Mouse (Mus musculus) neural tube, embryonic 10.5 days (tissue): ENCODE measurements around the gene Dqx1.

Experiments
- DNase-seq: peaks from one replicate; pipeline ENCODE4 v3.0.0-alpha.2; 2017; ENCODE audit warnings: low spot score; ENCODE audit errors: extremely low spot score

The Dqx1 gene

DNA sequence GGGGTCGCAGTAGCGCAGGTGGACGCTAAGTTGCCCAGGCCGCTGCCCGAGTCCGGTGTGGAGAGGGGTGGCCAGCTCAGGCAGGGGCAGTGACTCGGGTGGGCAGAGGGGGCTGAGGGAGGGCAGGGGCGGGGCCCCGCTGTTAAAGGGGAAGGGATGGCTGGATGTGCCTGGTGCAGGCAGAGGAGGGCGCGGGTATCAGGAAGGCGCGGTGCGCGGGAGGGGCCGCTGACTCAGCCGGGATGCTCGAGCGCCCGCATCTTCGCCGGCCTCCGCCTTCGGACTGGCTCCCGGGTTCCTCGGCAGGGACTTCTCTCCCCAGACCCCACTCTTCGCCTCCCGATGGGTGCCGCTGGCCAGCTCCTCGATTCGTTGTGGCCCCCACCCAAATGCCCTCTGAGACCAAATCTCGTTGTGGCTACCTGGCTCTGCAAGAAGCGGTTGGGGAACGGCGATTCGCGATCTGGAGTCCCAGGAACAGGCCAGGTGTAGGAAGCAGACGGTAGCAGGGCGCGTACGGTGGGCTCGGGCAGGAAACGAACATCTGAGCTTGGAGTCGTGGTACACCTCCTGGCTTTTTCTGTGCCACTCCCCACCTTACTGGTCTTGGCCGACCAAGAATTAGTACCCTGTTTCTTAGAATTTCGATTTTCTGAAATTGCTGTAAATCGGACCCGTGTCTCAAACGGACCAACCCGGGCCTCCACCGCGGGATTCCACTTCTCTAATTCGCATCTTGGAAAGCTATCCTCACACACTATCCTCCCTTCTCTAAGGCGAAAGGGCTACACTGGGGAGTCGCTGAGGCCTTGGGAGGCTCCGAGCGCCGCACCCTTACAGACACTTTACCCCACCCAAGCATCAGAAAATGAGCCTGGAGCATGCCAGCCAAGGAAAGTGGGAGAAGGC lies 12.9 kb downstream of the Dqx1 start:
- DNase-seq, result peak; percentile 82

DNA sequence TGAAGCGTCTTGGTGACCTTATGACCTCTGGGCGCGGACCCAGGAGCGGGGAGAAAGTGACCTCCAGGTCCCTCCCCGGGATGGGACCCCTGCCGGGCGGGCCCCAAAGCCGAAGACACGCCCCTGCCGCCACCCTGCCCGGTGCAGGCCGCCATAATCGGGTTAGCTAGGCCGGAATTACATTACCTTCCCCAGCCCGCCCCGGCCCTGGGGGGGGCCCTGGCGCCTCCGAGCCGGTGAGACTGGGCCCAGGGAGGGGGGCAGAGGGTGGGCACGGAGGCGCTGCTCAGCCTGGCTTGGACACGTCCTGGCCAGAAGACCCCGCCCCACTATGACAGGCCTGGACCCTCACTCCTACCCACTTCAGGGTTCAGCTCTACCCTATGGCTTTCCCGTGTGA lies 13.6 kb downstream of the Dqx1 start:
- no peak for DNase-seq

DNA sequence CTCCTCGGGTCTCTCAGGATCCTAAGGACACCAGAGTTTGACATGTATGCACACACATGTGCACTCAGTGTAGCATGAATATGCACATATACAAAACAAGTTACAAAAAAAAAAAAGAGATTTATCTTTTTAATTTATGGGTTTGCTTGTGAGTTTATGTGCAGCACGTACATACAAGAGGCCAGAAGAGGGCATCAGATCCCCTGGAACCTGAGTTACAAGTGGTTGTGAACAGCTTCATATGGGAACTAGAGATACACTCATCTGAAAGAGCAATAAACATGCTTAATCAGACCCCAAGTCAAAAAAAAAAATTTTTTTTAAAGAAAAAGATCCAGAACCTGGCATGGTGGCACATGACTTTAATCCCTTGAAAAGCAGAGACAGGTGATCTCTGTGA lies 17.3 kb downstream of the Dqx1 start:
- DNase-seq, result no peak

DNA sequence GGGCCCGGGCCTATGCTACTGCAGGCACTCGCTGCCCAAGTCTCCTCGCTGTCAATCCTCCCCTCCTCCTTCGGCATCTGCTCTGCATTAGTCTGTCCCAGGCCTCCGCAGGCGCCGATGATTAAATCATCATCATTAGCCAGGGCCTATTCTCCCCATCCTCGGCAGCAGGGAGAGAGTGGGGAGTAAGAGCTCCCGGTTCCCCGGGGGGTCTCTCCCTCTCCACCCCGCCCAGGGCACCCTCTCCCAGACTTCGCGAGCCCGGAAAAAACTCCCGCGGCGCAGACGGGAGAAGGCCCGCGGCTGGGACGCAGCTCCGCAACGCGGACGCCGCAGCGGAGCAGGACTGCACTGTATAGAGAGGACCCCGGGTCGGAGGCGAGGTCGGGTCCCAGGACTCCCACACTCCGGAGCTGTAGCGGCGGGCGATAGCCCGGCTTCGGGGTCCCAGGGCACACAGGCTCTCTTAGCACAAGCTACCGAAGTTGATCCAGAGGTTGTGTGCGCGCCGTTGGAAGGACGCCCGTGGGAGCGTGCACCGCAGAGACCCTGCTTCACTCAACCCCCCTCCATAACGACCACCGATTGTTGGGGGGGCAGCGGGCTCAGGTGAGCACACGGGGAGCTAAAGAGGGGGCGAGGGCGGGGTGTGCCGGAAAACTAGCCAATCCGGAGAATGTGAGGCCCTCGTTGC lies 20.1 kb downstream of the Dqx1 start, which contains the start of gene Pcgf1:
Pcgf1 (plus strand) TSS at position 240 of the 694 bp plus-strand sequence.
- DNase-seq, result no peak

DNA sequence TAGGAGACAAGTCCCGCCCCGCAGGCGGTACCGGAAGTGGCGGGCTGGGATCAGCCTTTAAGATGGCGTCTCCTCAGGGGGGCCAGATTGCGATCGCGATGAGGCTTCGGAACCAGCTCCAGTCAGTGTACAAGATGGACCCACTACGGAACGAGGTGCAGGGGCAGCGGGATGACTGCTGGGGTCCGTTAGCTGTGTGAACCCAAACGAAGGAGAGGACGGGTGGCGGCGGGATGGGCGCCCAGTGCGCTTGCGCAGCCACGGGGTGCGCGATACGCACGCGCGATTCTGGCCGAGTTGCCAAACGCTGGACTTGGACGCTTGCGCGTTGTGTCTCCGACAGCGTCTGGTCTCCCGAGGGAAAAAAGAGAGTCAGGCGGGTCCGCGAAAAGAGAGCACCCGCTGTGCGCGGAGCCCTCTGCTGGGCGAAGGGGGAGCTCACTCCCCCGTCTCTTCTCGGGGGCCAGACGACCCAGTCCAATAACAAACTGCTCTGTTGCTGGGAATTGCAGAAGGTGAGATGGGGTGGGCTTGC lies 20.7 kb downstream of the Dqx1 start:
- DNase-seq, result peak; percentile 100

DNA sequence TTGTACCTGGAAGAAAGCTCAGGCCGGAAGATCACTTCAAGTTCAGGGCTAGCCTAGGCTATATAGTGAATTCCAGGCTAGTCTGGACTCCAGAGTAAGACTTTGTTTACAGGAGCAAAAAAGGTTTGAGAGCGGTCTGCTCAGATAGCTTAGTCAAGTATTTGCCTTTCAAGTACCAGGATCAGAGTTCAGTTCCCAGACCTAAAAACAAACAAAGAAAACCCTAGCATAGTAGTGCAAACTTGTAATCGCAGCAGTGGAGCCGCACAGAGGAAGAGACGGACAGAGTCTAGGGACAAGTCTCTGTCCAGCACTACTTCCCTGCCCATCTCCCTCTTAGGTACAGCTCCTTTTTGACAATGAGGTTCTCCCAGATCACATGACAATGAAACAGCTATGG lies 22.6 kb downstream of the Dqx1 start:
- DNase-seq, result no peak

DNA sequence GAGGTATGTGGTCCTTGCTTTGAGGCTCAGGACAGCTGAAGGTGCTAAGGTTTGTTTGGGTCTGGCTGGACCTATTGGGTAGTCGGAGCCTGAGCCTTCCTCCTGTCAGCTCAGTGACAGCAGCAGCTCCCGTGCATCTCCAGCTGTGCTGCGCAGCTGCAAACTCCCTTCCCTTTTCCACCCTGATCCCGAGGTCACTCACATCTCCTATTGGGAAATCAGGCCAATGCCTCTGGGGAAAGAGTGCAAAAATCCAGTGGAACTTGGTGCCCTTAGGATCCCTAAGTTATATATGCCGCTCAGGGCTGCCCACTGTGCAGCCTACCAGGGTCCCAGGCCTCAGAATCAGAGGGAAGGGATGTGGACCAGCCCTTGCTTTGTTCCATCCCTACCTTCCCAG lies 25.9 kb downstream of the Dqx1 start:
- DNase-seq, result no peak

DNA sequence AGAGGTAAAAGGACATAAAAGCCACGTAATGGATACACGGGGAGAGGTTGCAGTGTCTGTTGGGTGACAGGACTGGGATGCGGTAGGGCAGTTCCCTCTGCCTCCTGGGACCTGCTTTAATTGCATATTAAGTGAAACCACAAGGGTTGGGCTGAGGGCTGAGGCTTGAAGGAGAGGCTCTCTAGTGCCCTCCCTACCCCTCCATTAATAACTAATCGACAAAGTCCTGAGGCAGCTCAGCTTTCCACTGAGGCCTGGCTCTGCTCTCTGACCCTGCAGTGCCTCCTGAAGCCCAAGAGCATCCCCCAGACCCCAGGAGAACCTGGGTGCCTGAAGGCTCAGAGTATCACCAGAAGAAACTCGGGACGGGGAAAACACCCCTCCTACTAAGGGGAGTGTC lies 26.8 kb downstream of the Dqx1 start:
- DNase-seq, result no peak

DNA sequence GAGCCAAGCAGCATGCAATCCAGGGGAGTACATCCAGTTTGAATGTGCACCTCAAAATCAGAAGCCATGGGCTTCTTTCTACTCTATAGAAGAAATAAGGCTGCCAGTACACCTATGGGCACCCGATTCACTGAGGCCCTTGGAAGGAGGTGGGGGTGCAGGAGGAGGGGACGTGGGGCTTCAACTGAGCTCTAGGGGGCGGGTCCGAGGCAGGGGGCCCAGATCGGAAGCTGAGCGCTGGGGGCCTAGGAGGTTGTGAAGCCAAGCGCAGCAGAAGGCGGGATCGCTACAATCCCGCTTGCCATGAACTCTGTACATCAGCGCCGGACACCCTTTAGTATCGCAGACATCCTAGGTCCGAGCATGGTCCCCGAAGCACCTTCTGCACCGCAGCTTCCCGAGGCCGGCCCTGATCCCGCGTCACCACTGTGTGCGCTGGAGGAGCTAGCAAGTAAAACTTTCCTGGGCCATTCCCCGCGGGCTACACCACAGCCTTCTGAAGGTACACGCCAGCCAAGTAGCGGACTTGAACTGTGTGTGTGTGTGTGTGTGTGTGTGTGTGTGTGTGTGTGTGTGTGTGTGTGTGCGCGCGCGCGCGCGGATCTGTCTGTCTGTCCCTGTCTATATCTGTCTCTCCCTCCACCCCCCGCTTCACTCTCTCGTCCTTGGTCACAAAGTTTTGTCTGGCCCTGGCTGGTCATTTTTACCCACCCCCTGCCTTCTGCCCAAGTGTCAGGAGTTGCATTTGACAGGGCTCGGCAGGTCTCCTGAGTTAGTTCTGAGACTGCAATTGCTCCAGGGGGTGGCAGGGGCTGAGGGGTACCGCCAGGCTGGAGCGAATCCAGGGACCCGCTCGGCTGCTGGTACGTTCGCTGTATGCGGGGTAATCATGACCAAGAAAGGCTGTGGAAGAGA lies 28.7 kb downstream of the Dqx1 start, which contains the start of gene Lbx2:
Lbx2 (plus strand) TSS at position 247 of the 915 bp plus-strand sequence.
- DNase-seq, result peak; percentile 49

DNA sequence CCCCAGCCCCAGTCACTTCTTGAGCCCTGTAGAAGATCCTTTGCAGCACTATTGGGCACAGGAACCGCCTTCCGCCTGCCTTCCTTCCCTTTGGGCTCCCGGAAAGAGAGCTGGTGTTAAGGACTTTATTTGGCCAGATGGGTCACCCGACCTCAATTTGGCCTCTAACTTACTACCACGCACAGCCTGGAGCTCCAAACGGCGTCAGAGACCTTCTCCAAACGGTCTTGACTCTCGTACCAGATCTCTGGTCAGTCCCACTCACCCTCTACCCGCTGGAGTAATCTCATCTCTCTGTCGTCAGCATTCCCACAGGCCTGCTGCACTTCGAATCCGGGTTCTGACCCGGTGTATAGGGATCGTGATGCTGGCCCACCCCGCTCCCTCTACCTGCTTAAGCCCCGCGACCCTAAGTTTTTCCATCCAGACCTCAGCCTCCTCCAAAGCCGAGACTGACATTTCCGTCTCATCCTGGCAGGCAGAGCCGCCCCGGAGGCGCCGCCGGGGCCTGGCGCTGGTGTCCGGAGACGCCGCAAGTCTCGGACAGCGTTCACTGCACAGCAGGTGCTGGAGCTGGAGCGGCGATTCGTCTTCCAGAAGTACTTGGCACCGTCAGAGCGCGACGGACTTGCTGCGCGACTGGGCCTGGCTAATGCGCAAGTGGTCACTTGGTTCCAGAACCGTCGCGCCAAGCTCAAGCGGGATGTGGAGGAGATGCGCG lies 29.7 kb downstream of the Dqx1 start:
- peak; percentile 63 for DNase-seq

DNA sequence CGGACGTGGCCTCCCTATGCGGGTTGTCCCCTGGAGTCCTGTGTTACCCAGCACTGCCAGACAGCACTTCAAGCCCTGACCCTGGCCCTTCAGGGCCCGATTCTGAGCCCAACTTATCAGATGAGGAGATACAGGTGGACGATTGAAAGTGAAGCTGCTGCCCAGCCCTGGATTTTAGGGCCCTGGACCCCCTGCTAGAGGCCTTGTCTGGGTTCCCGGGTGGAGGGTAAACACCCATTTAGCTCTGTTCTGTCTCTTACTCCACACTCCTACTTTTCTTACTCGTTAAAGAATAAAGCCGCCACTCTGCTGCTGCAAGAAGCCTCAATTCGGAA lies 30.2 kb downstream of the Dqx1 start:
- DNase-seq, result no peak

DNA sequence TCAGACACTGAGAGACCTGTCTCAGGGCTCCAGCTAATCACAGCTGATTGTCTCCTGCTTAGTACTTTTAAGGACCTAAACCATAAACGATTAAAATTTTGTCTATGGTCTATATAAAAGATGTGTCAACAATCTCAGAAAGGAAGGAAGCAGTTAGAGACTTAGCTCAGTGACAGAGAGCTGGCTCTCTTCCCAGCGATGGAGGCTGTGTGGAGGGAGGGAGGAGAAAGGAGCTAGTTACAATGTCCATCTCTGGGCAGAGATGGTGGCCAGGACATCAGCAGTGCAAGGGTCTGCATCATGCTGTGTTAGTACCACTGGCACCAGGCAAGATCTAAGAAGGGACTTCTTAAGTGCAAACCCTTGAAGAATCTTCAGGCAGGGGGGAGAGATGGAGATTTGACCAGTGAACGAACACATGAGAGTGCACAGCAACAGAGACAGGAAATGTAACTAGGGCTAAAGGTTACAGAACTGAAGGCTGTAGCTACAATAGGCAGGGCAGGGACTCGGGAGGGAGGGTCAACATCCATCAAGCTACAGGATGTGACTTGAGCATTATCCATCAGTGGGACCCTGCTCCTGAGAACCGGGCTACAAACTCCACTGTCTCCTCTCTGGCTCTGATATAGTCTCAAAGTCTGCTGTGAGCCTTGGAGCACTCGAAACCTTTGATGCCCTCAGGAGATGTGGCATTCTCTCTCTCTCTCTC lies 34.9 kb downstream of the Dqx1 start:
- DNase-seq, result no peak

DNA sequence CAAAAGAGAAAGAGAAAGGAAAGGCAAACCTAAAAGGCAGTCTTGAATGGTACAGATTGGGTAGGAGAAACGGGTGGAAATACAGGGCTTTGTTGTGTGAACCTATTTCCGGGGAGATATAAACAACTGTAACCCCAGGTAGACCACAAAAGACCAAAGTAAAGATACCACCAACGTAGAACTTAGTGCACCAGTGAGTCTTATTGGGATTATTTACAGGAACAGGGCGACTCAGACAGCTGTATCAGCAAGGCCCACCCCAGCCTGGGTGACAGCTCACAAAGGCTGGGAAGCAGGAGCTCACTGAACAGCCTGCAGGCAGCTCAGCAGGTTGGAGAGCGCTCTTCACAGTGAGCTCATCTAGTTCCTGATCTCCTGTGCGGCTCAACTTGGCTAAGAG lies 38.3 kb downstream of the Dqx1 start:
- DNase-seq, result no peak

DNA sequence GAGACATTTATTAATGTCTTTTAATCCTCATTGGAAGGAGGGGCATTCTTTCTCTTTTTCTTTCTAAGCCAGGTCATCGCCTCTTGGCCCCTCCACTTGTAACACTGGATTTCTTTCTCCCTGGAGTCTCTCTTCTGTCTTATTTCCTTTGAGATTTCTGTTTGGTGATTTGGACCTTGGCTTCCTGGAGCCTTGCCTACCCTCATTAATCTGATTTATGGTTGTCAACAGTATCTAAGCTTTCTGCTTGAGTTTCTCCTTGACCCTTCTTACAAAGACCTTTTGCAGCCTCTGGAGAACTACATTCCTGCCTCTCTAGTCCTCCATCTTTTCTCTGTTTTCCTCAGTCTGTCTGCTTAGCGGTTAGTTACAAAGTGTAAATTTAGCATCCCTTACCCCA lies 40.8 kb downstream of the Dqx1 start:
- DNase-seq, result no peak

DNA sequence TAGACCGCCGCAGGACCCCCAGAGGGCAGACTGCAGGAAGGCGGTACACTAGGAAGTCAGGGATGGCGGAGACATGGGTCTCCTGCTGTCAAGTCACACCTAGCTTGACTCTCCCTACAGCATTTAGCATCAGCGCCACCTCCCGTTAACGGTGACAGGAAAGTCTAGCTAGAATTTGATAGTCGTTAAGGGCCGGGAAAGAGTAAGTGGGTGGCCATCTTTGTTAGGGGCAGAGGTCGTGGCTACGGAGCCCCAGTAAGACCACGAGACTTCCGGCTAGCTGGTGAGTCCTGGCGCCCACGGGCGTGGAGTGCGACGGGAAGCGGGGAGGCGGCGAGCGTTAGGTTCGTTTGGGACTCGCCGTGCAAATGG lies 43.7 kb downstream of the Dqx1 start, which contains the start of the genes Ccdc142 and Gm42688:
Ccdc142 (plus strand) TSS at position 286 of the 372 bp plus-strand sequence.
Gm42688 (plus strand) TSS at position 302 of the 372 bp plus-strand sequence.
- no peak for DNase-seq

DNA sequence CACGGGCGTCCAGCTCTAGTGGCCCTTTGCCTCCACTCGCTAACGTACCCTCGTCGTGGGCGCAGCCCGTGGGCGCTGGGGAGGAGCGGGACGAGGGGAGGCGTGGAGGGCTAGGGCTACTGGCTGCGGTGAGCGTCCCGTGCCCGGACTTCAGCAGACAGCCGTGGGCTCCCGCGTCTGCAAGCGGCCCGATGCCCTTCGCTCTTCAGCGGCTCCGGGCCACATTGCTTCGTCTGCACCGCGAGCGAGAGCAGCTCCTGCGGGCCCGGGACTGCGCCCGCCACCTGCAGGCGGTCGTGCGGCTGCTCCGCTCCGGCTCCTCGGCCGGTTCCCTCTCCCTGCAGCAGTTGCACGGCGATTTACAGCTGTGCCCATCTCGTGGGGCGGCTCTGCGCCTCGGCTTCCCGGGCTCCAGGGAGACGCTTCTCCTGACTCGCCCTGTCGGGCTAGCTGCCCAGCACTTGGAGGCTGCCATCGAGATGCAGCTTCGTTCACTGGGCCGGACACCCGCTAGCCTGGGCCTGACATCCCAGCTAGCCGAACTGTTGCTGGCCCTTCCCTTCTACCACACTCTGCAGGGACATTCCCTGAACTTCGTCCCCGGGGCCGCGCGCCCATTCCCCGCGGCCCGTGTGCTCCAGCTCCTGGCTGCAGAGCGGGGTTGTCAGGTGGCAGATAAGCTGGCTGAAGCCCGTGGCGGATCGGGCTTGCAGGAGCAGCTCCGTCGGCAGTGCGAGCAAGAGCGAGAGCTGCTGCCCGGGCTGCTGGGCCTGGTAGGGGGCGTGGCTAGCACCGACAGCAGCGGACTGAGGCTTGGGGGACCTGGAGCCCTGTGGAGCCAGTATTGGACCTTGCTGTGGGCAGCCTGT lies 44.3 kb downstream of the Dqx1 start:
- peak; percentile 76 for DNase-seq

DNA sequence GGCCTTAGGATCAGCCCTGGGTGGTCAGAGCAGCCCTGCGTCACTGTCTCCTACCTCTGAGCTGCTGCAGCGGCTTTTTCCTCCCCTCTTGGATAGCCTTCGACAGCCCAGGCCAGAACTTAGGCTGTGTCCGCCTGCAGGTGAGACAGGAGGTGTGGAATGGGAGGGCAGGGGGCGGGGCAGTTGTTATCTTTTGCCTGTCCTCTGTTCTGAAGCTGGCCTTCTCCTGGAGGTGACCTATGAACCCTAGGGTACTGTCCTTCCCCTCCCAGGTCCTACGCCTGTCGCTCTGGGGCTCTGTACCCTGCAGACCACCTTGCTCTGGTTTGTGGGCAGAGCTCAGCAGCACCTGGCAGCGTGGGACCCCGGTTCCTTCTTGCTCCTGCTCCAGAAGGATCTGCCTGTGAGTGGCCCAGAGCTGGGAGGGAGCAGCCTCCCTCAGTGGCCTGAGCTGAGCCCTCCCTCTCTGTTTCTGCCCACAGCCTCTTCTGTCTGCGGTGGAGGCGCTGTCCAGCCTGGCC lies 45.5 kb downstream of the Dqx1 start:
- DNase-seq, result no peak

DNA sequence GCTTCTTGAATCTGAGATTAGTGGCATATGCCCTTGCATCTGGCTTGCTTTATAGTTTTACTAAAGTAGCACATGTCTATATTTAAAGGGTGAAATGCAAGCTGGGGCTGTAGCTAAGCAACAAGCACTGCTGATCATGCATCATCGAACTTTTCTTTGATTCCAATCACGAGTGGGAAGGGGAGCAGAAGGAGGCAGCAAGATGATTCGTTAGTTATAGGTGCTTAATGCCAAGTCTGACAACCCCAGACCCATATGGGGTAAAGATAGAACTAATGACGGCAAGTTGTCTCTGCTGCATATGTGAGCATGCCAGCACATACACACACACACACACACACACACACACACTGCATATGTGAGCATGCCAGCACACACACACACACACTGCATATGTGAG lies 46.5 kb downstream of the Dqx1 start:
- no peak for DNase-seq
